ENCODE assay signal across 16 mouse cellular contexts in genomic region chr10:122545029-122545428, GRCm38 (mm10).
"Had no signal": no experiment of that assay in that cellular context is flagged by ENCODE, and none has a peak within 500 bp of the region (broad histone marks: within the 10 kb centered on the region; RNA-seq: fewer than 3 reads in every experiment).

No protein-coding gene starts in this region.

- H3K4me1 ChIP-seq: heart, embryonic 12.5 days; heart, embryonic 13.5 days; heart, embryonic 15.5 days; hindbrain, embryonic 10.5 days; hindbrain, embryonic 12.5 days; hindbrain, embryonic 13.5 days; hindbrain, embryonic 15.5 days; intestine, embryonic 15.5 days had no signal

- H3K36me3 ChIP-seq: heart, embryonic 10.5 days; heart, embryonic 12.5 days; heart, embryonic 13.5 days; heart, embryonic 15.5 days; hindbrain, embryonic 10.5 days; hindbrain, embryonic 12.5 days; hindbrain, embryonic 13.5 days; hindbrain, embryonic 15.5 days; intestine, embryonic 15.5 days; kidney, embryonic 15.5 days had no signal

- H3K9ac ChIP-seq: heart, embryonic 12.5 days; heart, embryonic 13.5 days; heart, embryonic 15.5 days; hindbrain, embryonic 12.5 days; hindbrain, embryonic 13.5 days; hindbrain, embryonic 14.5 days; hindbrain, embryonic 15.5 days; intestine, embryonic 15.5 days; kidney, embryonic 15.5 days had no signal

- H3K27ac ChIP-seq: heart, embryonic 10.5 days; heart, embryonic 13.5 days; heart, embryonic 15.5 days; hindbrain, embryonic 10.5 days; hindbrain, embryonic 12.5 days; hindbrain, embryonic 13.5 days; hindbrain, embryonic 14.5 days; hindbrain, embryonic 15.5 days; hindbrain, postnatal 0 days; intestine, embryonic 15.5 days; kidney, embryonic 15.5 days; kidney, postnatal 0 days; layer of hippocampus, adult 2 months; left cerebral cortex, adult 2 months had no signal

- H3K27me3 ChIP-seq: heart, embryonic 12.5 days; heart, embryonic 13.5 days; heart, embryonic 15.5 days; hindbrain, embryonic 12.5 days; hindbrain, embryonic 13.5 days; hindbrain, embryonic 15.5 days; intestine, embryonic 15.5 days had no signal

- H3K4me3 ChIP-seq: heart, embryonic 12.5 days had no signal

- ATAC-seq: intestine, postnatal 0 days had no signal

- H3K9me3 ChIP-seq: heart, embryonic 10.5 days; heart, embryonic 13.5 days; heart, embryonic 15.5 days; hindbrain, embryonic 10.5 days; hindbrain, embryonic 12.5 days; hindbrain, embryonic 13.5 days; hindbrain, embryonic 15.5 days; intestine, embryonic 15.5 days; kidney, embryonic 15.5 days had no signal
